ENCODE assay signal across 13 mouse cellular contexts in genomic region chr10:80120146-80120545, GRCm38 (mm10). TPM values are rescaled to one million over a fixed set of nuclear protein-coding genes. Genes with fewer than 3 reads are reported as not detected.
DNase-seq lines count a peak whose midpoint lies in the region; ATAC-seq lines count a peak whose summit lies in the region.
"Had no signal": no experiment of that assay in that cellular context is flagged by ENCODE, and none has a peak within 500 bp of the region (broad histone marks: within the 10 kb centered on the region; RNA-seq: fewer than 3 reads in every experiment).

No protein-coding gene starts in this region.

- no peak overlapping the region for H3K27ac ChIP-seq in heart, embryonic 11.5 days (ENCODE audit: low read depth, low read length)
- H3K27ac ChIP-seq in liver, embryonic 13.5 days: peak overlapping the region; percentile 52
- H3K27ac ChIP-seq in embryonic facial prominence, embryonic 12.5 days: no peak overlapping the region
- H3K27ac ChIP-seq in midbrain, embryonic 14.5 days (replicated peaks; ENCODE audit: low read depth, low read length): no peak overlapping the region
- H3K27ac ChIP-seq: hindbrain, embryonic 15.5 days; left cerebral cortex, adult 2 months had no signal

- no peak overlapping the region for H3K4me3 ChIP-seq in heart, embryonic 11.5 days (ENCODE audit: low read depth, low read length)
- peak overlapping the region; percentile 96 for H3K4me3 ChIP-seq in liver, embryonic 13.5 days (replicated peaks)
- no peak overlapping the region for H3K4me3 ChIP-seq in embryonic facial prominence, embryonic 12.5 days
- H3K4me3 ChIP-seq in midbrain, embryonic 14.5 days (replicated peaks; ENCODE audit: low read depth, low read length): no peak overlapping the region
- H3K4me3 ChIP-seq: hindbrain, embryonic 15.5 days; left cerebral cortex, adult 2 months had no signal

- 0 out of 2 replicates have a peak overlapping the region, but pooled peaks have one; percentile 4 for H3K4me2 ChIP-seq in heart, embryonic 11.5 days
- peak overlapping the region; percentile 95; the same call in 1 of the 2 replicates for H3K4me2 ChIP-seq in liver, embryonic 13.5 days
- no peak overlapping the region for H3K4me2 ChIP-seq in embryonic facial prominence, embryonic 12.5 days (replicated peaks)
- no peak overlapping the region for H3K4me2 ChIP-seq in midbrain, embryonic 14.5 days (ENCODE audit: low read length)
- H3K4me2 ChIP-seq: hindbrain, embryonic 15.5 days had no signal

- no peak overlapping the region for H3K9ac ChIP-seq in heart, embryonic 11.5 days (ENCODE audit: low read depth, low read length)
- H3K9ac ChIP-seq in liver, embryonic 13.5 days: peak overlapping the region; percentile 99
- H3K9ac ChIP-seq in embryonic facial prominence, embryonic 12.5 days: peak overlapping the region; percentile 26; the same call in 1 of the 2 replicates
- H3K9ac ChIP-seq in midbrain, embryonic 14.5 days (replicated peaks; ENCODE audit: low read length): 0 out of 2 replicates have a peak overlapping the region, but pooled peaks have one; percentile 12
- H3K9ac ChIP-seq: hindbrain, embryonic 15.5 days had no signal

- no peak for ATAC-seq in heart, embryonic 11.5 days (replicated peaks; ENCODE audit: insufficient number of reproducible peaks, low FRiP score, low TSS enrichment)
- ATAC-seq in liver, embryonic 13.5 days (ENCODE audit: low read depth): no peak
- no peak for ATAC-seq in embryonic facial prominence, embryonic 12.5 days (ENCODE audit: insufficient number of reproducible peaks, insufficient read depth, low FRiP score, low TSS enrichment)
- ATAC-seq in midbrain, embryonic 14.5 days (ENCODE audit: low FRiP score, low TSS enrichment): no peak

- 73% methylated on average over 2 of the region's 2 CpGs for WGBS in heart, embryonic 11.5 days (ENCODE audit: insufficient replicate concordance)
- 88% methylated on average over 2 of the region's 2 CpGs for WGBS in liver, embryonic 13.5 days (ENCODE audit: insufficient replicate concordance)
- 89% methylated on average over 2 of the region's 2 CpGs for WGBS in embryonic facial prominence, embryonic 12.5 days
- WGBS in midbrain, embryonic 14.5 days: 69% methylated on average over 2 of the region's 2 CpGs

- no peak for DNase-seq in heart, adult 8-10 months (ENCODE audit: low spot score)
- DNase-seq in liver, embryonic 13.5 days: no peak
- DNase-seq in liver: no peak
- DNase-seq in midbrain, embryonic 14.5 days: no peak
- no peak for DNase-seq in lung, postnatal 4 days
- no peak for DNase-seq in kidney, postnatal 25 days
- DNase-seq: adrenal gland, postnatal 10 days; kidney, postnatal 4 days; lung, adult 2 months had no signal

- no peaks in the 10 kb centered on the region for H3K27me3 ChIP-seq in heart, embryonic 11.5 days (ENCODE audit: control insufficient read depth, insufficient read depth, low read length)
- no peaks in the 10 kb centered on the region for H3K27me3 ChIP-seq in liver, embryonic 13.5 days
- H3K27me3 ChIP-seq in embryonic facial prominence, embryonic 12.5 days: no peaks in the 10 kb centered on the region
- H3K27me3 ChIP-seq in midbrain, embryonic 14.5 days (ENCODE audit: control insufficient read depth, insufficient read depth, low read length): no peaks in the 10 kb centered on the region
- H3K27me3 ChIP-seq: hindbrain, embryonic 15.5 days had no signal

- H3K9me3 ChIP-seq in heart, embryonic 11.5 days (replicated peaks; ENCODE audit: control insufficient read depth, low read length): no peaks in the 10 kb centered on the region
- H3K9me3 ChIP-seq in liver, embryonic 13.5 days (replicated peaks): no peaks in the 10 kb centered on the region
- no peaks in the 10 kb centered on the region for H3K9me3 ChIP-seq in embryonic facial prominence, embryonic 12.5 days
- no peaks in the 10 kb centered on the region for H3K9me3 ChIP-seq in midbrain, embryonic 14.5 days (ENCODE audit: control insufficient read depth, low read length)
- H3K9me3 ChIP-seq: hindbrain, embryonic 15.5 days had no signal

- H3K4me1 ChIP-seq in heart, embryonic 11.5 days (ENCODE audit: control insufficient read depth, insufficient read depth, low read length): peaks cover 26% of the 10 kb centered on the region
- H3K4me1 ChIP-seq in liver, embryonic 13.5 days (replicated peaks): peaks cover 79% of the 10 kb centered on the region
- H3K4me1 ChIP-seq in embryonic facial prominence, embryonic 12.5 days: peaks cover 30% of the 10 kb centered on the region
- peaks cover 29% of the 10 kb centered on the region for H3K4me1 ChIP-seq in midbrain, embryonic 14.5 days (ENCODE audit: control insufficient read depth, insufficient read depth, low read length)

- peaks cover 13% of the 10 kb centered on the region for H3K36me3 ChIP-seq in heart, embryonic 11.5 days (ENCODE audit: control insufficient read depth, insufficient read depth, low read length)
- H3K36me3 ChIP-seq in liver, embryonic 13.5 days: peaks cover 79% of the 10 kb centered on the region
- peaks cover 55% of the 10 kb centered on the region for H3K36me3 ChIP-seq in embryonic facial prominence, embryonic 12.5 days
- peaks cover 28% of the 10 kb centered on the region for H3K36me3 ChIP-seq in midbrain, embryonic 14.5 days (ENCODE audit: control insufficient read depth, insufficient read depth, low read length)

RNA-seq across cellular contexts. Expression of gene Stk11, which starts 4.5 kb away (rescaled TPM):
- polyA plus RNA-seq in heart, embryonic 11.5 days (2014; fragmentation: Nextera tagmentation; extraction: Ambion mirVana): 16.5 and 20.0 TPM in 2 replicates
- total RNA-seq in heart, adult 8-10 months (2022): 100 to 1,000 TPM; 148 to 176 (median 153) TPM
- polyA plus RNA-seq in liver, embryonic 13.5 days (2015; fragmentation: Nextera tagmentation; extraction: Ambion mirVana): 16.2 and 18.3 TPM in 2 replicates
- 17.2 and 18.5 TPM in 2 replicates for polyA plus RNA-seq in embryonic facial prominence, embryonic 12.5 days (2016; fragmentation: Nextera tagmentation; extraction: Ambion mirVana)
- 26.5 and 38.7 TPM in 2 replicates for polyA plus RNA-seq in midbrain, embryonic 14.5 days (2014; fragmentation: Nextera tagmentation; extraction: Ambion mirVana)

RNA-seq across cellular contexts. Expression of gene Sbno2, which starts 14.8 kb away (rescaled TPM):
- polyA plus RNA-seq in heart, embryonic 11.5 days (2014; fragmentation: Nextera tagmentation; extraction: Ambion mirVana): 8.4 and 9.6 TPM in 2 replicates
- 10 to 100 TPM in 3 of 4 experiments, 1 to 10 TPM in 1; 9.5 to 12.0 (median 11.1) TPM for total RNA-seq in heart, adult 8-10 months (2022)
- polyA plus RNA-seq in liver, embryonic 13.5 days (2015; fragmentation: Nextera tagmentation; extraction: Ambion mirVana): 9.2 and 9.9 TPM in 2 replicates
- polyA plus RNA-seq in embryonic facial prominence, embryonic 12.5 days (2016; fragmentation: Nextera tagmentation; extraction: Ambion mirVana): 15.2 and 16.1 TPM in 2 replicates
- 13.2 and 13.3 TPM in 2 replicates for polyA plus RNA-seq in midbrain, embryonic 14.5 days (2014; fragmentation: Nextera tagmentation; extraction: Ambion mirVana)

RNA-seq across cellular contexts. Expression of gene Atp5d, which starts 18.3 kb away (rescaled TPM):
- 772 and 785 TPM in 2 replicates for polyA plus RNA-seq in heart, embryonic 11.5 days (2014; fragmentation: Nextera tagmentation; extraction: Ambion mirVana)
- 1,000 to 10,000 TPM; 1,050 to 1,135 (median 1,101) TPM for total RNA-seq in heart, adult 8-10 months (2022)
- 358 and 362 TPM in 2 replicates for polyA plus RNA-seq in liver, embryonic 13.5 days (2015; fragmentation: Nextera tagmentation; extraction: Ambion mirVana)
- 457 and 481 TPM in 2 replicates for polyA plus RNA-seq in embryonic facial prominence, embryonic 12.5 days (2016; fragmentation: Nextera tagmentation; extraction: Ambion mirVana)
- 407 and 480 TPM in 2 replicates for polyA plus RNA-seq in midbrain, embryonic 14.5 days (2014; fragmentation: Nextera tagmentation; extraction: Ambion mirVana)

RNA-seq across cellular contexts. Expression of gene Cbarp, which starts 20.5 kb away (rescaled TPM):
- 2.5 and 2.7 TPM in 2 replicates for polyA plus RNA-seq in heart, embryonic 11.5 days (2014; fragmentation: Nextera tagmentation; extraction: Ambion mirVana)
- 1 to 10 TPM; 3.8 to 6.1 (median 4.6) TPM for total RNA-seq in heart, adult 8-10 months (2022)
- polyA plus RNA-seq in liver, embryonic 13.5 days (2015; fragmentation: Nextera tagmentation; extraction: Ambion mirVana): 0.54 and 0.69 TPM in 2 replicates
- polyA plus RNA-seq in embryonic facial prominence, embryonic 12.5 days (2016; fragmentation: Nextera tagmentation; extraction: Ambion mirVana): 8.4 and 8.5 TPM in 2 replicates
- 78.9 and 101 TPM in 2 replicates for polyA plus RNA-seq in midbrain, embryonic 14.5 days (2014; fragmentation: Nextera tagmentation; extraction: Ambion mirVana)

RNA-seq across cellular contexts. Expression of gene Midn, which starts 27.9 kb away (rescaled TPM):
- polyA plus RNA-seq in heart, embryonic 11.5 days (2014; fragmentation: Nextera tagmentation; extraction: Ambion mirVana): 29.5 and 31.9 TPM in 2 replicates
- total RNA-seq in heart, adult 8-10 months (2022): 100 to 1,000 TPM in 1 of 4 experiments, 10 to 100 TPM in 3; 83.9 to 111 (median 91.0) TPM
- polyA plus RNA-seq in liver, embryonic 13.5 days (2015; fragmentation: Nextera tagmentation; extraction: Ambion mirVana): 3.0 and 3.3 TPM in 2 replicates
- 33.4 and 35.1 TPM in 2 replicates for polyA plus RNA-seq in embryonic facial prominence, embryonic 12.5 days (2016; fragmentation: Nextera tagmentation; extraction: Ambion mirVana)
- polyA plus RNA-seq in midbrain, embryonic 14.5 days (2014; fragmentation: Nextera tagmentation; extraction: Ambion mirVana): 62.6 and 65.6 TPM in 2 replicates

Comparison
In these comparisons a context has a peak if more than half of its experiments do, and no peak if none do; other contexts are left out.
1. H3K4me2 ChIP-seq: peak in heart, embryonic 11.5 days (single experiment) and liver, embryonic 13.5 days (single experiment); none in embryonic facial prominence, embryonic 12.5 days (single experiment) and midbrain, embryonic 14.5 days (single experiment).